Mouse (Mus musculus): ENCODE data around the gene Ccdc15. TPM values are rescaled to one million over a fixed set of nuclear protein-coding genes. Genes with fewer than 3 reads are reported as not detected.

Gene Ccdc15
- polyA plus RNA-seq, 1 experiment from 2014 or later = 3.1 TPM

DNA sequence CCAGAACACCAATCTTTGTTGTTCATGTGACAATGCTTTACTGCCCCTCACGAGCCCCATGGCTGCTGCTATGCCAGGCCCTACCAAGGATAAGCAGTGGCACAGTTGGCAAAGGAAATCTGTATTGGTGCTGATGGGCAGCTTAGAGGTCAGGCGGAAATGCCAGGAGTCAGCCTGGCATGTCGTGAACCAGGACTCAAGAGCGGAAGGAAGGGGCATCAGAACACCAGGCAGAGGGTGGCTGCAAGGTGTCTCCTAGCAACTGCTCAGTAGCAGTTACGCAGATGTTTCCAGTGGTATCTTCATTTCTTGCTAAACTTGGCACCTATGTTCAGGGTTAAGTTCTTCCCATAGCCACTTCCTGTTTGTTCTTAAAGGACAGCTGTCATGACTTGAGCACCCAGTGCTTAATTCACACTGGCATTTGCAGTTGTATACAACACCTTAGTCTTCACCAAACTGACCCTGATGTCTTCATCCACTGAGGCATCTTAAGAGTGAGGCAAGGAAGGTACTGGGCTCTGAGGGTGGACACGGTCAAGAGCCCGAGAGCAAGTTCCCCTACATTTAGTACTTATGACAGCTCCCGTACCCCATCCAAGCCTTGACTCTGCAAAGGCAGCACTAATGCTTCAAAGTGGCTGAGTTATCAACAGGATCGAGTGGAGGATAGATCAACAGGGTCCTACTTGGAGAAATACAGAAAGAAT lies 117.6 kb downstream of the Ccdc15 start:
- H3K27ac ChIP-seq (ENCODE audit: low read length) = no peak overlapping the region
- no peaks in the 10 kb centered on the region for H3K9me3 ChIP-seq (replicated peaks; ENCODE audit: control insufficient read depth, low read length)
- H3K36me3 ChIP-seq (ENCODE audit: control insufficient read depth, insufficient read depth) = no peaks in the 10 kb centered on the region
- WGBS (ENCODE audit: insufficient replicate concordance) = 66% methylated on average over 9 of the region's 9 CpGs
- H3K4me2 ChIP-seq (ENCODE audit: low read depth, low read length) = no peak overlapping the region
- H3K27me3 ChIP-seq (ENCODE audit: control insufficient read depth, insufficient read depth, low read depth, low read length) = no peaks in the 10 kb centered on the region
- no peaks in the 10 kb centered on the region for H3K4me1 ChIP-seq (ENCODE audit: control insufficient read depth, low read depth, low read length)
- H3K4me3 ChIP-seq (ENCODE audit: low read depth, low read length) = no peak overlapping the region
- no peak for ATAC-seq (ENCODE audit: low read depth)
- no peak overlapping the region for H3K9ac ChIP-seq (ENCODE audit: low read depth, low read length)

DNA sequence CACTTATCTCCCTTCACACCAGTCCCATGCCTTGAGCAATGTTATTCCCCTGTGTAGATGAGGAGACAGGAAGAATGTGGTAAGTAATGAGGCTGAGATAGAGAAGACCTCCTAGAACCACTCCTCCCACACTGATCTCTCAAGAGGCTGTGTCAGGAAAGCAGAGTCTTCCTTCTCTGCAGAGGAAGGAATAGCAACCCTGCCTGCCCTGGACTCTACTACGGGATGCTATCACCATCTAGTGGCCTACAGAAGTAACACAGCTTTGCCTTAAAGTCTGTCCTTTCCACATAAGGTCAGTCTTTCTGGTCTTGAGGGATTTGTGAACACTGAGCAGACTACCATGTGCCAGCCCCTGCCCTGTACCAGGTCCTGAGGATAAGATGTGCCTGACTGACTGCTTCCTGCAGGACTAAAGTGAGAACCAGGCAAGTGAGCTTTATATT lies 118.3 kb downstream of the Ccdc15 start:
- no peaks in the 10 kb centered on the region for H3K9me3 ChIP-seq (replicated peaks; ENCODE audit: control insufficient read depth, low read length)
- no peaks in the 10 kb centered on the region for H3K27me3 ChIP-seq (ENCODE audit: control insufficient read depth, insufficient read depth, low read depth, low read length)
- peak; percentile 46; the same call in 1 of the 2 replicates for ATAC-seq (ENCODE audit: low read depth)
- no peak overlapping the region for H3K27ac ChIP-seq (ENCODE audit: low read length)
- H3K9ac ChIP-seq (ENCODE audit: low read depth, low read length) = no peak overlapping the region
- no peaks in the 10 kb centered on the region for H3K36me3 ChIP-seq (ENCODE audit: control insufficient read depth, insufficient read depth)
- H3K4me2 ChIP-seq (ENCODE audit: low read depth, low read length) = no peak overlapping the region
- WGBS (ENCODE audit: insufficient replicate concordance) = 10% methylated on average over 1 of the region's 1 CpGs
- H3K4me3 ChIP-seq (ENCODE audit: low read depth, low read length) = no peak overlapping the region
- no peaks in the 10 kb centered on the region for H3K4me1 ChIP-seq (ENCODE audit: control insufficient read depth, low read depth, low read length)

Other genes starting within 250 kb of the Ccdc15 start
- 0.34 and 0.50 TPM in 2 replicates for gene Pknox2, start 201.0 kb downstream of the Ccdc15 start, polyA plus RNA-seq (2015; fragmentation: Nextera tagmentation; extraction: Ambion mirVana)
- gene Tmem218, start 140.2 kb downstream of the Ccdc15 start, polyA plus RNA-seq (2015; fragmentation: Nextera tagmentation; extraction: Ambion mirVana) = 3.4 and 3.5 TPM in 2 replicates
- gene Slc37a2, start 92.7 kb downstream of the Ccdc15 start, polyA plus RNA-seq (2015; fragmentation: Nextera tagmentation; extraction: Ambion mirVana) = 1.9 and 2.0 TPM in 2 replicates
- gene Hepacam, start 18.9 kb upstream of the Ccdc15 start, polyA plus RNA-seq (2015; fragmentation: Nextera tagmentation; extraction: Ambion mirVana) = not detected in 2 replicates
- gene Robo4, start 53.5 kb upstream of the Ccdc15 start, polyA plus RNA-seq (2015; fragmentation: Nextera tagmentation; extraction: Ambion mirVana) = 3.0 and 3.1 TPM in 2 replicates
- gene Robo3, start 84.8 kb upstream of the Ccdc15 start, polyA plus RNA-seq (2015; fragmentation: Nextera tagmentation; extraction: Ambion mirVana) = 0.11 and 0.14 TPM in 2 replicates
- 2.5 and 2.7 TPM in 2 replicates for gene Msantd2, start 140.9 kb upstream of the Ccdc15 start, polyA plus RNA-seq (2015; fragmentation: Nextera tagmentation; extraction: Ambion mirVana)
- gene Esam, start 179.6 kb upstream of the Ccdc15 start, polyA plus RNA-seq (2015; fragmentation: Nextera tagmentation; extraction: Ambion mirVana) = 15.7 and 16.0 TPM in 2 replicates
- 0.16 and 0.34 TPM in 2 replicates for gene Vsig2, start 190.8 kb upstream of the Ccdc15 start, polyA plus RNA-seq (2015; fragmentation: Nextera tagmentation; extraction: Ambion mirVana)
- gene Nrgn, start 204.5 kb upstream of the Ccdc15 start, polyA plus RNA-seq (2015; fragmentation: Nextera tagmentation; extraction: Ambion mirVana) = 4.9 and 6.3 TPM in 2 replicates
- gene Siae, start 207.3 kb upstream of the Ccdc15 start, polyA plus RNA-seq (2015; fragmentation: Nextera tagmentation; extraction: Ambion mirVana) = 5.4 and 5.5 TPM in 2 replicates